Comparison of ENCODE assay signal across 25 mouse cellular contexts in genomic region chr6:18697536-18697935, GRCm38 (mm10).
"Had no signal": no experiment of that assay in that cellular context is flagged by ENCODE, and none has a peak within 500 bp of the region (broad histone marks: within the 10 kb centered on the region; RNA-seq: fewer than 3 reads in every experiment).

No protein-coding gene starts in this region.

- H3K9me3 ChIP-seq: heart, embryonic 13.5 days; heart, embryonic 15.5 days; hindbrain, embryonic 13.5 days; hindbrain, embryonic 15.5 days; kidney, embryonic 15.5 days; limb, embryonic 13.5 days; limb, embryonic 15.5 days had no signal

- H3K4me3 ChIP-seq: gastrocnemius, adult 2 months; heart, embryonic 13.5 days; heart, embryonic 15.5 days; hindbrain, embryonic 13.5 days; hindbrain, embryonic 15.5 days; kidney, embryonic 15.5 days; limb, embryonic 13.5 days; limb, embryonic 15.5 days had no signal

- DNase-seq: gastrocnemius, adult 2 months; gastrocnemius, postnatal 10 days; gastrocnemius, postnatal 25 days; heart, adult 18-20 months; heart, postnatal 14 days; heart, postnatal 36 days; kidney, adult 11 months; kidney, adult 2 months; kidney, adult 9 months; kidney, postnatal 14 days; kidney, postnatal 36 days; layer of hippocampus, adult 9-11 months; layer of hippocampus, postnatal 36 days; left cerebral cortex, postnatal 4 days had no signal

- H3K9ac ChIP-seq: heart, embryonic 13.5 days; heart, embryonic 15.5 days; hindbrain, embryonic 13.5 days; hindbrain, embryonic 15.5 days; kidney, embryonic 15.5 days; limb, embryonic 13.5 days; limb, embryonic 15.5 days had no signal

- H3K27me3 ChIP-seq: heart, embryonic 13.5 days; heart, embryonic 15.5 days; hindbrain, embryonic 13.5 days; hindbrain, embryonic 15.5 days; kidney, embryonic 15.5 days; limb, embryonic 13.5 days; limb, embryonic 15.5 days had no signal

- ATAC-seq: hindbrain, postnatal 0 days; intestine, embryonic 16.5 days had no signal

- H3K36me3 ChIP-seq: heart, embryonic 13.5 days; heart, embryonic 15.5 days; hindbrain, embryonic 13.5 days; hindbrain, embryonic 15.5 days; kidney, embryonic 15.5 days; limb, embryonic 13.5 days; limb, embryonic 15.5 days had no signal

- H3K4me1 ChIP-seq: hindbrain, embryonic 13.5 days had no signal

- H3K27ac ChIP-seq: gastrocnemius, adult 2 months; heart, embryonic 13.5 days; heart, embryonic 15.5 days; hindbrain, embryonic 13.5 days; hindbrain, embryonic 15.5 days; hindbrain, postnatal 0 days; kidney, embryonic 15.5 days; kidney, postnatal 0 days; limb, embryonic 13.5 days; limb, embryonic 15.5 days had no signal

- H3K4me2 ChIP-seq: heart, embryonic 11.5 days; heart, embryonic 13.5 days; heart, embryonic 15.5 days; hindbrain, embryonic 13.5 days; hindbrain, embryonic 15.5 days; kidney, embryonic 15.5 days; limb, embryonic 13.5 days; limb, embryonic 15.5 days had no signal
